Mouse (Mus musculus): Measurements from ENCODE around the gene Fbxl17. TPM values are rescaled to one million over a fixed set of nuclear protein-coding genes. Genes with fewer than 3 reads are reported as not detected.

Gene Fbxl17
- polyA plus RNA-seq, 1 experiment, result 13.1 TPM

DNA sequence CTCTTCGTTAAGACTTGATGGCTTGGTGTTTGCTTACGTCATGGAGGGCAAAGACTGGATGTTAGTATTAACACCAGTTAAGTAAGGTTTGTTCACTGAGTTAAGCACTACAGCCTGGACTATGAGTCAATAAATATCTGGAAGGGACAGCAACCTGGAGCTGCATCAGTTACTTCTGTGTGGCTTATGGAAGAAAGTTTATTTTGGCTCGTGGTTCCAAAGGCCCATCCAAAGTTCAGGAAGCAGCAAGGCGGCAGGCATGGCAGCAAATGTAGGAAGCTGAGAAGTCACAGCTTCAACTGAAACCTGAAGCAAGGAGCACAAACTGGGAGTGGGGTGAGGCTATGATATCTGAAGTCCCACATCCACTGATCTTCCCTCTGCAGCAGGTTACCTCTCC, 108.3 kb downstream of the Fbxl17 start:
- TF ChIP-seq GATA1 (IDR thresholded peaks at IDR 0.05; ENCODE audit: low read length), result no peak

DNA sequence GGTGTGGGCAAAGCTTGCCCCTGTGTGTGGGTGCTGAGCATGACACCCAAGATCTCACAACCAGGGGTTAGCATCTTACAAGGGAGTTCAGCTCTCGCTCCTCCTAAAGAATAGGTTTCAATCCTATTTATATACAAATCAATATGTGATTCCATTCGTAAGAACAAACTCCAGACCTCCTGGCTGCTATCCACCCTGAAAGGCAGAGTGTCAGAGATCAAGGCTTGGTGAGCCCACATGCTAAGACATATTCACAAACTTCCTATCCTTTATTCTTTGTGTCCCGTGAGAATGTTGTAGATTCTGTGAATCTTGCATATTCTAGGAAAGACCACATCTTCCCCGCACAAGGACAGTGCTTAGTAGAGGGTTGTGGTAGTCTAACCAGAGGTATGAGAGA, 108.9 kb downstream of the Fbxl17 start:
- no peak for TF ChIP-seq GATA1 (IDR thresholded peaks at IDR 0.05; ENCODE audit: low read length)

DNA sequence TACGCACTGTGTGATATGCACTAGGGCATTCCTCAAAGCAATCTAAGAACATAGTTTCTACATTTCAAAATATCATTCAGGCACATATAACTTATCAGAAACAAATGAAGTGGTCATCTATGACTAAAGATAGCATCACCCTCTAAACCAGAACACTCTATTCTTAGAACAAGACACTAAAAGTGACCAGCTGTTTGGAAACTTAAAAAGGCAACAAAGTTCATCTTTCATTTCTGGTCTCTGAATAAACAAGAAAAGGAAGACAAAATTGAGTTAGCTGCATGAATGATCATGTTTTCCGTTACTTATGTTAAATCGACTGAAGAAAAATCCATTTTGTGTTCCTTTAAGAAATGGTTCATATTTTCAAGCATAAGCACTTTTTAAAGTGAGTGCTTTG, 128.8 kb downstream of the Fbxl17 start:
- no peak for TF ChIP-seq GATA1 (IDR thresholded peaks at IDR 0.05; ENCODE audit: low read length)

DNA sequence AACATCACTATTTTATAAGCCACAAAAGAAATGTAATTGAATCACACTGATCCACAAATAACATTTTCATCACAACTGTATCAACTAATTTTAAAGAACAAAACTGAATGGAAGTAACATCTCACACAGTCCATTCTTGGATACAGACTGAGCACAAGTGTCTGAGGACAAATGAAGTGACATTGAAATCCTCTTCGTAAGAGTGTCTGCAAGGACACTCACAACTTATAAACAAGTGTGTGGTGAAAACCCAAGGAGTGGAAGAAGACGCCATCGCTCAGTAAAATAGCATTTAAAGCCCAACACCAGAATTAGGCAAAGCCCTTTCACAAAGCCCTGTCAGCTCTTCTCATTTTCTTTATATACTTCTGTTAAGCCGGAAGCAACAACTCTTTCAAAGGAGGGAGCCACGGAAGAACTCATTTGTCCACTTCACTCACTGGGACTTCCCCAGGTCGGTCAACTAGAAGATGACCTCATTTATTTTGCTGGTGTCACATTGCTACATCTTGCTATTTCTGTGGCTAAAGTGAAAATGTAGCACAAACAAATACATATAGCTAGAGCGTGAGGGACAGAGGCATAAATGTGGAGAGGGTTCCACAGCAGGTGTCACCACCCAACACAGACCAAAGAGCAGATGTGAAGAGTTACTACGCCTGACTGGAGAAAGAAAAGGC, 130.0 kb downstream of the Fbxl17 start:
- TF ChIP-seq GATA1 (IDR thresholded peaks at IDR 0.05; ENCODE audit: low read length), result no peak

DNA sequence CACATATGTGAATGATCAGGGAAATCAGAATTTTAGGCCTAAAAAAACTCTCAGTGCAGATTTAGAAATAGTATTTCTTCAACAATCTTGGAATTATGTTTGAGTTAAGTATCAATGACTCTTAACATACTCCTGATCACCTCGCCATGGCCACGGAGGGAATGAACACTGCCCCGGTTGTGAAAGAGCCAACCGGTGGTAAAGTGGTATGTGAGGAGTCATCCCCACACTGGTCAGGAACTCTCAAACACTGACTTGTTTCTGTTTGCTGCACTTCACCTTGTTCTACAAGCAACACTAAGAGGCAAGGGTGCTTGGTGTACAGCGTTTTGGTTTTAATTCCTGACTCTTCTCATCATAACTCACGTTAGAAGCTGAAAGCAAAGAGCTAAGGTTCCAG, 132.3 kb downstream of the Fbxl17 start:
- TF ChIP-seq GATA1 (IDR thresholded peaks at IDR 0.05; ENCODE audit: low read length), result no peak

DNA sequence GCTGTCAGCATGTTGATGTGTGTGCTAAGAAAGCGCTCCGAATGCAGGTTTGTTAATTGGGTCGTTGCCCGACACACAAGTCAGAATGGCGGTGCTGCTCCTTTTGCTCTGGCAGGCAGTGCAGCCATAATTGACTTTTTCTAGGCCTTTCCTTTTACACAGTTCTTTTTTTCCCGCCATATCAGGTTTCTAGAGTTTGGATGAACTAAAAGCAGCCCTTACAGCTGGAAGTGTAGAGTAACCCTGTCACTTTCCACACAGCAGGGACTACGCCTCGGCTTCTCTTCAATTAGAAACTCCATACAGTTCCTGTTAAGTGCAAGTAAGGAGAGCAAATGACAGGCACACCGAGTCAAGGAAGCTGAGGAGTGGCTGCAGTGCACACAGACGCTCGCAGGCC, 133.8 kb downstream of the Fbxl17 start:
- no peak for TF ChIP-seq GATA1 (IDR thresholded peaks at IDR 0.05; ENCODE audit: low read length)

DNA sequence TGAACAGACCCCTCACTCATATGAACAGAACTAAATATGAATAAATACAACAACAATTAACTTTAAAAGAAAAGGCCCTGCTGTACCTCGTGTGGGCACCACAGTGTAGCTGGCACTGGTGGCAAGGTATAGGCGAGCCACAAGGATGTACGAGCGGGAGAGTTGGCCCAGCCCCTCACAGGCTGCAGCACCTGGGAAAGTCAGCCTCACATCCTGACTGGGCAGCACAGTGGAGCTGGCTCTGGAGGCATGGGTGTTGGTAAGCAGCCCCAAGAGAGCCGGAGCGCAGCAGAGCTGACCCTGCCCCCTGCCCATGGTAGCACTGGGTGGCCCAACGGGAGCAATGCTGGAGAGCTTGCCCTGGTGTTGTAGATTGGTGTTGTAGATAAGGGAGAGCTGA, 135.2 kb downstream of the Fbxl17 start:
- no peak for TF ChIP-seq GATA1 (IDR thresholded peaks at IDR 0.05; ENCODE audit: low read length)

DNA sequence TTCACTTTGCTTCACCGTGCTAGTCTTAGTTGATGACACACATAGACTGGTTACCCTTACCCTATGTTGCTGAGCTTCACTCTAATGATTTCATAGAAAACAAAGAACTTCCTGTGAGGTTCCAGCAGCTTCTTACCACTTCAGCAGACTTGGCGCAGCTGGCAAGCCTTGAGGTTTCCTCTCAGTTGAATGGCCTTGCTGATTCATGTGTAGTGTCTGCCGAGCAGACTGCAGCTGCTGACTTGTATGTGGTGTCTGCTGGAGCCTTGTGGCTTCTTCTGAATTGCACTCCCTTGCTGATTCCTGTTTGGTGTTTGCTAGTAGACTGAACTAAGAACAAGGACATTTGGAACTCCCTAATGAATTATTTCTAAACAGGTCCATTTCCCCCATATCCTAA, 137.6 kb downstream of the Fbxl17 start:
- TF ChIP-seq GATA1 (IDR thresholded peaks at IDR 0.05; ENCODE audit: low read length), result no peak

DNA sequence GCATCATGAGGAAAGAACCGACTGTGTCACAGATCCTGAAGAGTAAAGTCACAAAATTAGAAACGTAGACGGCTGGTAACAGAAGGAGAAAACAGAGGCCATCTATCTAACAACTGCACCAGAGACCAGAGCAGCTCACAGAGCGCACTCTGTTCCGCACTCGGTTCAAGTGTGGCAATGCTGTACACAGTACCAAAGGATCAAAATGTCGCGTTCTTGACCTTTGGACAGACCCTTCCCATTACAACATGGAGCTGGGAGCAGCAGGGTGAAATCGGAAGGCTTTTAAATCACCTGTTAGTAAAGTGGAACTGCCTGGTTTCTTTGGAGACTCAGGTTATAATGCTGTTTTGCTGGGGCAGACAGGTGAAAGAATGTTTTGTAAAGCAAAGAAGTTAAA, 138.1 kb downstream of the Fbxl17 start:
- no peak for TF ChIP-seq GATA1 (IDR thresholded peaks at IDR 0.05; ENCODE audit: low read length)

DNA sequence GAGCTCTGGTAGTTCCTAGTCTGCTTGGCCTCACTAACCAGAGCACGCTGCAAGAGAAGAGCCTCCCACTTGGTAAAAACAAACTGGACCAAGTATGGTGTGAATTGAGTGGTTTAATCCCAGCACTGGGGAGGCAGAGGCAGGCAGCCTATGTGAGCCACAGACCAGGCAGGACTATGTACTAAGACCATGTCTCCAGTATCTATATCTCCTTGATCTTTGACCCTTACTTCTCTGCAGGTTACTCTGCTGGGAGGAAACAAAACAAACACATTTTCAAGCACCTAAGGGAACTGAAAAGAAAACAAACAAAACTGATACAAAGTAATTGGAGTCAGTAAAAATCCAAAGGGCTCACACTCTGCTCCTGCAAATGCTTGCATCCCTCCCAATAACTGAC, 141.0 kb downstream of the Fbxl17 start:
- no peak for TF ChIP-seq GATA1 (IDR thresholded peaks at IDR 0.05; ENCODE audit: low read length)

DNA sequence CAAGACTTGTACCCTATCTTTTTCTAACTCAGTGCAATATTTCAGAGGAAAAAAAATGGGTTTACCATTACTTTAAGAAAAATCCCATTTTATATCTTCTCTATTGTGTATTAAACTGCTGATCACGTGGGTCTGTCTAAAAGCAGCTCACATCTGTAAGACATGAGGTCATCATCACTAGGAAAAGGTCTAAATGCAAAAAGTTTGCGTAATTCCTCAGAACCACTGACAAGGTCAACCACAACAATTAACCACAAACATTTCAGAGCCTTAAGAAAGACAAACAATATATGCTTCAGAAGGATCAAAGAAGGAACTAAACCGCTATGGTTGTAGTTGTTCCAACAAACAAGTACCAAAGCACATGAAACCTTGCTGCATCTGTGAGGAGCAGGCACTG, 143.6 kb downstream of the Fbxl17 start:
- no peak for TF ChIP-seq GATA1 (IDR thresholded peaks at IDR 0.05; ENCODE audit: low read length)

DNA sequence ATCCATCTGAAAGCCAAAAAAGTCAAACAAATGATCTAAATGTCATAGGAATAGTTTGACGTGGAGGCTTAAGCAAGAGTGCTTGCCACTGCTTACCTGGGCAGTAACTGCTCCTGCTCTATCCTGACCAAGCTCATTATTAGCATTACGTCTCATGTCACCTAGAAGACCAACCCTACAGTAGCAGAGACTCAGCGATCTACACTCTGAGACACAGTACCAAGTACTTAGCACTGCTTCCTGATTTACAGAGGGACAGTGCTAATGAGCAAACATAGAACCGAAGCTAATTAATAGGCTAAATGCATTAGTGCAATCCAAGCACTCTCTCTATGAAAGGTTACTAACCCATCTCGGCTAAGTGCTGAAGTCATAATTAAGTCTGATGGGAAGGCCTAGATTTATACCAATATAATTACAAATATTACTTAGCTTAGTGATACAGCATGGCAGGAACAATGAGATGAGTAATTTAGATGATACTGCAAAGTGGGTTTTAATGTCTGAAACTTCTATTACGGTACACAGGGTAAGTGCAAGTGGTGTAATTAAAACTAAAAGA, 147.1 kb downstream of the Fbxl17 start:
- no peak for TF ChIP-seq GATA1 (IDR thresholded peaks at IDR 0.05; ENCODE audit: low read length)

DNA sequence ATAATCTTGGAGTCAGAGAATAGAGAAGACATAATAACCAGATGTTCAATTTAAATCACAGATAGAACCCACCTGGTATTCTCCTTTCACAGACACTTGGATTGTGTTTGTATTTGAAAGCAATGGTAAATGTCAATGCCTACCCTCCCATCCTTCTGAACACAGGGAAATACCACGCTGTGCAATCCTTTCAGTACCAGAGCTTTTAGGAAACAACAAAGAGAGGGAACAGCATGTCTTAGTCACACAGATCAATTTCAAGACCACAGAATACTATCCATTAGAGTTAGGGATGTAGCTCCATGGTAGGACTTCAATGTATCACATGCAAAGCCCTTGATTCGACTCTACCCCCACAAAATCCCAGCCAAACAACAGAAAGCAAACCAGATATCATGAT, 148.1 kb downstream of the Fbxl17 start:
- no peak for TF ChIP-seq GATA1 (IDR thresholded peaks at IDR 0.05; ENCODE audit: low read length)

DNA sequence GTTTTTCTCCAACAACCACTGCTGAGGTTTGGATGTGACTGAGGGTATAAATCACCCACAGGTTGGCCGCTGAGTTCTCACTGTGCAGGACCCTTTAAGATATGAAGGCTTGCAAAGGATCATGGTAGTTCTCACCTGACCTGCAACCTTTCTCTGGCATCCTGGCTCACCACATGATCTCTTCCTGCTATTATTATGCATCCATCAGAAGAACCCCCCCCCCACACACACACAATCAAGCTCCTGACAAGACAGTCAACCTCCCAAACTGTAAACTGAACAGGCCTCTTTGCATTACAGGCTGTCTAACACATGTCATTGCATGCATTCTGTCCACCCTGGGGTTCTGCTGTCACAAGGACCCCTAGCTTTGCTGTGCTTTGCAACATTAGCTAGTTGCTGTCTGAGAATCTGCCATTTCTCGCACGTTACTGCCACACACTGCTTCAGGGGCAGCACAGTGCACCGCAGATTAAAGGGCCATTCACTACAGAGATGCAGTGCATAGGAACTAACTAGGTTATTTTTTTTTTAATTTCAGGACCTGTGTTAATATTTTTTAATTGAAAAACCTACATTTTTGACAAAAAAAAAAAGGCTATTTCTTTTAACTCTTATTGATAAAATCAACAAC, 148.8 kb downstream of the Fbxl17 start:
- no peak for TF ChIP-seq GATA1 (IDR thresholded peaks at IDR 0.05; ENCODE audit: low read length)

DNA sequence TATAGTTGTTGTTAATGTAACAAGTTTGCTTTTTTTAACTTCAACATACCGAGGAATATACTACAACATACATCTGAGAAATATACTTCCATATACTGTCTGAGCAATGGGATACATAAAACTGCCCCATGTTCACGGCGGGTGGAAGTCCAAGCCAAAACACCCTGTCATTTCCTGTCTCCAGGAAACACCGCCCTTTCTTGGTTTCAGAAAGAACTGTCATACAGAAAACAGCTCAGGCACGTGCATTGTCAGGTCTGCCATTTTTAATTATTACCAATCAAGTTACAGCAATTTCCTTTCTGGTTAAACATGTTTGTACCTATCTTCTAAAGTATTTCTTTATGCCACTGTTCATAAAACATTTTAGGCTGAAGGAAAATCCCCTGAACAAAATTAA, 155.7 kb downstream of the Fbxl17 start:
- TF ChIP-seq GATA1 (IDR thresholded peaks at IDR 0.05; ENCODE audit: low read length), result no peak

DNA sequence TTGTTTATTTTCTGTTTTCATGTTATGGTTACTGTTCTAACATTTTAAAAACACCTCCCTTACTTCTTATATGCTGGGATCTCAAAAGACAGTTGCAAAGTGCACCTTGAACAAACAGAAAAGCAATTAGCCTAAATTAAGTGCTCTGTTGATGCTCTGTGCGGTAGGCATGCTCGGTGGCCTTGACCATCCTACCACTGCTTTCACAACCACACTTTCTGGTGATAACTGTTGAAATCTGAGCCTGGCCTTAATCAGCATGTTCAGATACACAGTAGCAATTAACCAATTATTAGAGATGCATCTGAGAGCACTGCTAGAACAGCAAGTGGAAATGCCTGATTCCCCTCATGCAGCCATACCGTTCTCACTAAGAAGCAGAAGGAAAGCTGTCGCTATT, 156.7 kb downstream of the Fbxl17 start:
- no peak for TF ChIP-seq GATA1 (IDR thresholded peaks at IDR 0.05; ENCODE audit: low read length)

DNA sequence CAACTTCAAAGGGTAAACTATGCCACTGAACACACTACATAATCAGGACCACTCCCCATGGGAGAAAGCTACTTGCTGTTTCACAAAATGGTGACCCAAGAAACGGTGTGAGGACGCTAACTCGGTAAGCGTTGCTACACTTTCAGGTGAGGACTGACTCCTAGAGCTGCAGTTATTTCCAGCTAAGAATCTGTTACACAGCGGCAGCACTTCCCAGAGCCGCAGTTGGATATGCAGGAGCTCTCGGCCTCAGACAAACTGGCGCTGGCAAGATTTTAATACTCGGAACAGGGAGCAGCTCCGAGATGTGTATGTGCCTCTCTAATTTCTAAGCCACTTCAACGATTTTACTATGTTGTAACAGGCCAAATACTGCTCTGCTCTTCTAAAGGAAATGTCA, 157.4 kb downstream of the Fbxl17 start:
- no peak for TF ChIP-seq GATA1 (IDR thresholded peaks at IDR 0.05; ENCODE audit: low read length)

Data from G1E-ER4 (cell line).